Mouse (Mus musculus): ENCODE data around the gene Lgals3bp. TPM values are rescaled to one million over a fixed set of nuclear protein-coding genes. Genes with fewer than 3 reads are reported as not detected.

Gene Lgals3bp
- total and polyA plus RNA-seq, 3 experiments = 3.0 to 18.3 TPM; not detected in 1

DNA sequence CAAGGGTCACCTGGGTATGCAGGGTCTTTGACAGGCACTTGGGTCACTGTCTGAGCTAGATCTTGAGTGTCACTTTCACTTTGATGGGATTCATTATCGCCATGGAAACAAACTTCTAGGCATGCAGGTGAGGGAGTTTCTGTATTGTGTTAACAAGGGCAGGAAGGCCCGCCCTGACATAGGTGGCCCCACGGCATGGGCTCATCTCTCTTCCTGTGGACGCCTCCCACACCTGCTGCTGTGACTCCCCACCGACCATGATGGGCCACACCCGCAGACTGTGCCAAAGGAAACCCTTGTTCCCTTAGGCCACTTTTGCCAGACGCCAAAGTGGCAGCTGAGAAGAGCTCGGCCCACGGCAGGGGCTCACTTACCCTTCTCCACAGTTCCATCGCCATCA lies 8.6 kb upstream of the Lgals3bp start:
- Histone ChIP-seq H3K36me3 (ENCODE audit: control insufficient read depth in 1 of 2, insufficient read depth in 2 of 2, low read length in 2 of 2) (no peaks in the 10 kb centered on the region), H3K27me3 (ENCODE audit: control insufficient read depth in 1 of 2, insufficient read depth in 2 of 2, low read length in 2 of 2) (no peaks in the 10 kb centered on the region), H3K4me3 (ENCODE audit: control insufficient read depth in 1 of 2, insufficient read depth in 1 of 2, low read depth in 2 of 2, low read length in 2 of 2) (no peak overlapping the region), H3K9me3 (replicated peaks; ENCODE audit: insufficient read depth, low read length) (no peaks in the 10 kb centered on the region), H3K4me1 (ENCODE audit: control insufficient read depth in 1 of 2, insufficient read depth in 2 of 2, low read length in 2 of 2) (no peaks in the 10 kb centered on the region), H3K9ac (ENCODE audit: control insufficient read depth, low read depth, low read length, poor library complexity, severe bottlenecking) (no peak overlapping the region), H3K27ac (ENCODE audit: control insufficient read depth, low read depth, low read length) (no peak overlapping the region), H3K79me2 (ENCODE audit: control insufficient read depth, insufficient read depth, low read length, poor library complexity) (no peaks in the 10 kb centered on the region; the same call in 1 of the 2 replicates)
- TF ChIP-seq MEF2A (IDR thresholded peaks at IDR 0.05; ENCODE audit: extremely low read depth, insufficient replicate concordance, low read depth, low read length, poor library complexity, severe bottlenecking) (no peak), SMC3 (IDR thresholded peaks at IDR 0.05; ENCODE audit: low read depth, low read length) (no peak), RAD21 (IDR thresholded peaks at IDR 0.05; ENCODE audit: low read depth, low read length) (no peak), CTCF (IDR thresholded peaks at IDR 0.05 in 2 of 3, conservative IDR thresholded peaks at IDR 0.05 in 1 of 3; ENCODE audit: control insufficient read depth in 1 of 3, insufficient read depth in 1 of 3, low read depth in 2 of 3, low read length in 3 of 3, poor library complexity in 1 of 3, severe bottlenecking in 1 of 3) (no peak), ZMIZ1 (IDR thresholded peaks at IDR 0.05; ENCODE audit: low read depth, low read length) (no peak), ZC3H11A (IDR thresholded peaks at IDR 0.05; ENCODE audit: low read depth, low read length) (no peak), MAZ (IDR thresholded peaks at IDR 0.05; ENCODE audit: low read depth, low read length) (no peak), MAX (IDR thresholded peaks at IDR 0.05; ENCODE audit: low read length) (no peak), NELFE (IDR thresholded peaks at IDR 0.05; ENCODE audit: low read depth, low read length) (no peak), SIN3A (IDR thresholded peaks at IDR 0.05; ENCODE audit: low read length) (no peak), EP300 (IDR thresholded peaks at IDR 0.05; ENCODE audit: low read depth in 1 of 2, low read length in 2 of 2) (no peak), KAT2A (conservative IDR thresholded peaks at IDR 0.05; ENCODE audit: low read depth, low read length) (no peak), ZKSCAN1 (IDR thresholded peaks at IDR 0.05; ENCODE audit: low read depth, low read length) (no peak), NRF1 (IDR thresholded peaks at IDR 0.05; ENCODE audit: insufficient read depth, low read depth, low read length, poor library complexity, severe bottlenecking) (no peak), MAFK (IDR thresholded peaks at IDR 0.05; ENCODE audit: borderline replicate concordance, low read depth, low read length) (no peak), TCF12 (IDR thresholded peaks at IDR 0.05; ENCODE audit: low read depth, low read length) (no peak), ETS1 (IDR thresholded peaks at IDR 0.05; ENCODE audit: low read depth, low read length) (no peak)
- no peak for DNase-seq (ENCODE audit: low read depth, low spot score)

DNA sequence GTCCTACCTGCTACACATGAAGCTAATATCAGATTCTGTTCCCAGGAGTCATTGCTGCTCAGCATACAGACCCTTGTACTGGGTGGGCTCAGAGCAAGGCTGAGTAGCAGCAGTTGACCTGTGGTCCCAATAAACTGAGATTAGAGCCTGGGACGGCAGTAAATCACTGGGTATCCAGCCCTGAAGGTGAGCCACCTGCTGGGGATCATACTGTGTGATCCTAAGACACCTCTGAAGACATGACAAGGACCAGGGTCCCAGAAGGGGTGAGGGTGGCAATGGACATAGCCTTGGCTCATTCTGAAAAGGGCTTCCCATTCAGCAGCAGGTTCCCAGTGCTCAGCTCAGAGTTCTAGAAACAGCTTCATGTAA lies 8.2 kb upstream of the Lgals3bp start:
- H3K4me1 ChIP-seq (ENCODE audit: control insufficient read depth in 1 of 2, insufficient read depth in 2 of 2, low read length in 2 of 2) = no peaks in the 10 kb centered on the region
- no peaks in the 10 kb centered on the region for H3K36me3 ChIP-seq (ENCODE audit: control insufficient read depth in 1 of 2, insufficient read depth in 2 of 2, low read length in 2 of 2)
- no peak for DNase-seq (ENCODE audit: low read depth, low spot score)
- no peaks in the 10 kb centered on the region for H3K27me3 ChIP-seq (ENCODE audit: control insufficient read depth in 1 of 2, insufficient read depth in 2 of 2, low read length in 2 of 2)
- no peaks in the 10 kb centered on the region for H3K9me3 ChIP-seq (replicated peaks; ENCODE audit: insufficient read depth, low read length)
- H3K4me3 ChIP-seq (ENCODE audit: control insufficient read depth in 1 of 2, insufficient read depth in 1 of 2, low read depth in 2 of 2, low read length in 2 of 2) = no peak overlapping the region
- H3K27ac ChIP-seq (ENCODE audit: control insufficient read depth, low read depth, low read length) = no peak overlapping the region
- TF ChIP-seq ZC3H11A (IDR thresholded peaks at IDR 0.05; ENCODE audit: low read depth, low read length) (no peak), USF1 (IDR thresholded peaks at IDR 0.05; ENCODE audit: low read depth, low read length) (no peak), RCOR1 (IDR thresholded peaks at IDR 0.05; ENCODE audit: low read depth, low read length) (no peak), SIN3A (IDR thresholded peaks at IDR 0.05; ENCODE audit: low read length) (no peak), TCF12 (IDR thresholded peaks at IDR 0.05; ENCODE audit: low read depth, low read length) (no peak), MYC (IDR thresholded peaks at IDR 0.05; ENCODE audit: low read depth, low read length) (no peak), POLR2AphosphoS2 (IDR thresholded peaks at IDR 0.05; ENCODE audit: low read length) (no peak), SMC3 (IDR thresholded peaks at IDR 0.05; ENCODE audit: low read depth, low read length) (no peak), CHD1 (IDR thresholded peaks at IDR 0.05; ENCODE audit: low read depth, low read length) (no peak)
- no peak overlapping the region for H3K9ac ChIP-seq (ENCODE audit: control insufficient read depth, low read depth, low read length, poor library complexity, severe bottlenecking)
- H3K79me2 ChIP-seq (ENCODE audit: control insufficient read depth, insufficient read depth, low read length, poor library complexity) = no peaks in the 10 kb centered on the region; the same call in 1 of the 2 replicates

Data from MEL (cell line).